Mouse (Mus musculus) stomach, embryonic 15.5 days (tissue): Measurements from ENCODE around the gene Mapkap1. TPM values are rescaled to one million over a fixed set of nuclear protein-coding genes. Genes with fewer than 3 reads are reported as not detected.
A peak's percentile ranks its signal among the peaks of the same experiment; 100 is the strongest.

Experiments
- ATAC-seq: fragments of 200-750 bp; cut with Nextera tagmentation; 2 replicates; pipeline ENCODE4 v1.8.0; 2017; ENCODE audit warnings: low read depth, moderate number of reproducible peaks, moderate TSS enrichment; ENCODE audit not compliant: insufficient read depth, low FRiP score
- H3K27ac ChIP-seq: fragments of 300-500 bp; sonication (generic); 2 replicates; pipeline ENCODE4 v1.5.1; 2015; ENCODE audit warnings: mild to moderate bottlenecking, inconsistent platforms
- H3K27me3 ChIP-seq: fragments of 300-500 bp; sonication (generic); replicated peaks from 2 replicates; pipeline ENCODE4 v1.6.1; 2015; ENCODE audit warnings: inconsistent platforms
- H3K36me3 ChIP-seq: fragments of 300-500 bp; sonication (generic); 2 replicates; pipeline ENCODE4 v1.6.1; 2015; ENCODE audit warnings: inconsistent platforms
- H3K4me1 ChIP-seq: fragments of 300-500 bp; sonication (generic); 2 replicates; pipeline ENCODE4 v1.6.1; 2015; ENCODE audit warnings: inconsistent platforms
- H3K4me2 ChIP-seq: fragments of 300-500 bp; sonication (generic); 2 replicates; pipeline ENCODE4 v1.6.1; 2015; ENCODE audit warnings: mild to moderate bottlenecking, inconsistent platforms
- H3K4me3 ChIP-seq: fragments of 300-500 bp; sonication (generic); replicated peaks from 2 replicates; pipeline ENCODE4 v1.5.1; 2015; ENCODE audit warnings: inconsistent platforms
- H3K9ac ChIP-seq: fragments of 300-500 bp; sonication (generic); 2 replicates; pipeline ENCODE4 v1.6.1; 2015; ENCODE audit warnings: inconsistent platforms
- H3K9me3 ChIP-seq: fragments of 300-500 bp; sonication (generic); 2 replicates; pipeline ENCODE4 v1.6.1; 2016; ENCODE audit warnings: inconsistent platforms
- WGBS: fragments of 180-500 bp; shearing (Covaris S2); methylation state at CpG from one replicate; pipeline ENCODE4 v1.1.7; 2015; 5-methylcytosine and 5-hydroxymethylcytosine counted together
- polyA plus RNA-seq: library from polyadenylated mRNA; unstranded; fragments of >200 nt; fragmentation: Nextera tagmentation; extraction: Ambion mirVana; gene quantifications from 2 replicates; pipeline ENCODE4 v1.2.1, GENCODE M21; 2015

Gene Mapkap1
- polyA plus RNA-seq, 1 experiment from 2014 or later: 89.9 TPM

- H3K4me3 ChIP-seq: peak overlapping the region; percentile 44
- peak overlapping the region; percentile 4; the same call in 1 of the 2 replicates for H3K9ac ChIP-seq
- H3K4me1 ChIP-seq: 0 out of 2 replicates have a peak, but pooled peaks cover 10% of the 10 kb centered on the region
- no peaks in the 10 kb centered on the region for H3K36me3 ChIP-seq
- 13% methylated on average over 21 of the region's 21 CpGs for WGBS
- no peak overlapping the region for H3K27ac ChIP-seq
- H3K9me3 ChIP-seq: no peaks in the 10 kb centered on the region
- no peaks in the 10 kb centered on the region for H3K27me3 ChIP-seq
- peak overlapping the region; percentile 74 for H3K4me2 ChIP-seq
- peak; percentile 94 for ATAC-seq
Observed at GRCm38 (mm10) chr2:34645851-34646540, 239.4 kb downstream of the Mapkap1 start.

GRCm38 (mm10) chr2:34646541-34646865 is 239.9 kb downstream of the Mapkap1 start:
- Histone ChIP-seq H3K4me3 (peak overlapping the region; percentile 44), H3K9ac (no peak overlapping the region), H3K27me3 (no peaks in the 10 kb centered on the region), H3K9me3 (no peaks in the 10 kb centered on the region), H3K4me2 (peak overlapping the region; percentile 74), H3K4me1 (0 out of 2 replicates have a peak, but pooled peaks cover 10% of the 10 kb centered on the region), H3K27ac (no peak overlapping the region), H3K36me3 (no peaks in the 10 kb centered on the region)
- ATAC-seq: no peak
- WGBS: 13% methylated on average over 5 of the region's 5 CpGs

- Histone ChIP-seq H3K36me3 (no peaks in the 10 kb centered on the region), H3K4me3 (no peak overlapping the region), H3K4me1 (0 out of 2 replicates have a peak, but pooled peaks cover 10% of the 10 kb centered on the region), H3K9me3 (no peaks in the 10 kb centered on the region), H3K9ac (no peak overlapping the region), H3K27me3 (no peaks in the 10 kb centered on the region), H3K4me2 (no peak overlapping the region), H3K27ac (no peak overlapping the region)
- WGBS: 76% methylated on average over 11 of the region's 11 CpGs
- ATAC-seq: no peak
Observed at GRCm38 (mm10) chr2:34647410-34647809, 240.8 kb downstream of the Mapkap1 start.

- Histone ChIP-seq H3K27ac (no peak overlapping the region), H3K9ac (no peak overlapping the region), H3K4me3 (no peak overlapping the region), H3K36me3 (no peaks in the 10 kb centered on the region), H3K27me3 (no peaks in the 10 kb centered on the region), H3K4me2 (no peak overlapping the region), H3K4me1 (peaks cover 16% of the 10 kb centered on the region), H3K9me3 (no peaks in the 10 kb centered on the region)
- no peak for ATAC-seq
- 55% methylated on average over 10 of the region's 10 CpGs for WGBS
Observed at GRCm38 (mm10) chr2:34667820-34668219, 261.2 kb downstream of the Mapkap1 start.

- Histone ChIP-seq H3K27ac (no peak overlapping the region), H3K9me3 (no peaks in the 10 kb centered on the region), H3K4me3 (no peak overlapping the region), H3K36me3 (no peaks in the 10 kb centered on the region), H3K4me1 (peaks cover 16% of the 10 kb centered on the region), H3K27me3 (no peaks in the 10 kb centered on the region), H3K4me2 (peak overlapping the region; percentile 1; the same call in 1 of the 2 replicates), H3K9ac (no peak overlapping the region)
- peak; percentile 13; the same call in 1 of the 2 replicates for ATAC-seq
- WGBS: 30% methylated on average over 16 of the region's 17 CpGs
Observed at GRCm38 (mm10) chr2:34668440-34669191, 262.0 kb downstream of the Mapkap1 start.

DNA sequence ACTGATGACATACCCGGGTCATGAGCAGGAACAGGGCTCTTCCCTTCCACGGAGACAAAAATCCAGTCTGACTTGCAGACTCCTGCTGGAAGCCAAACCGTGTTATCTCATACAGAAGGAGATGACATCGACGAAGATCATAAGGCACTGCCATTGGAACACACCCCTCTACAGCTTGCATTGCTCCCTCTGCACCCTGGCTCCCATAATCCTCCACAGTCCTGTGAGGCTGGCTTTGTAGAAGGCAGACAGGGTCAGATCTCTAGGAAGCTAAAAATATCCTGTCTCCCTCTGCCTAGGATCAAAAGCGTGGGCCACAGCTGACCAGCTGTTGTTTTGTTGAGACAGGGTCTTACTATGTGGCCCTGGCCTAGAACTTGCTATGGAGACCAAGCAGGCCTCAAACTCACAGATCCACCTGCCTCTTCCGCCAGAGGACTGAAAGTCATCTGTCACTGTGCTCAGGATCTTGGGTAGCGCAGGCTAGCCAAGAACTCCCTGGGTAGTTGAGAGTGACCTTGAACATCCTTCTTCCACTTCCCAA is 262.7 kb downstream of the Mapkap1 start:
- Histone ChIP-seq H3K4me2 (no peak overlapping the region), H3K4me3 (no peak overlapping the region), H3K27ac (no peak overlapping the region), H3K4me1 (peaks cover 16% of the 10 kb centered on the region), H3K9ac (no peak overlapping the region), H3K36me3 (no peaks in the 10 kb centered on the region), H3K9me3 (no peaks in the 10 kb centered on the region), H3K27me3 (no peaks in the 10 kb centered on the region)
- ATAC-seq: no peak
- 44% methylated on average over 8 of the region's 8 CpGs for WGBS

DNA sequence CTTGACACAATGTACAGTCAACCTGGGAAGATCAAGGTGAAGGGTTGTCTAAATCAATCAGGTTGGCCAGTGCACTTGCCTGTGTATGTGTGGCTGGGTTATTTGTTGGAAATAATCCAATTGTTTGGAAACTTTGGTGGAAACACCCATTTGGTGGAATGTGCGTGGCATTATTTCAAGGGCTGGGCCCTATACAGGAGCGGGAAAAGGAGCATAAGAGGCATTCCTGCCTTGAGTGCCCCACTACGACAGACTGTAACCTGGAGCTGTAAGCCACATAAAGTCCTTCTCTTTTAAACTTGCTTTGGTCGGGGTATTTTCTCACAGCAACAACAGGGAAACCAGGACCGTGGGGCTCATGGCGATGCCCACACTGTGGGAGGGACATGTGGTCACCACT is 263.9 kb downstream of the Mapkap1 start:
- no peak overlapping the region for H3K9ac ChIP-seq
- 75% methylated on average over 6 of the region's 6 CpGs for WGBS
- no peak for ATAC-seq

GRCm38 (mm10) chr2:34671385-34672026 is 264.9 kb downstream of the Mapkap1 start:
- peak overlapping the region; percentile 54 for H3K4me3 ChIP-seq
- peaks cover 16% of the 10 kb centered on the region for H3K4me1 ChIP-seq
- H3K9ac ChIP-seq: peak overlapping the region; percentile 47; the same call in 1 of the 2 replicates
- H3K27ac ChIP-seq: no peak overlapping the region
- H3K27me3 ChIP-seq: no peaks in the 10 kb centered on the region
- H3K36me3 ChIP-seq: 0 out of 2 replicates have a peak, but pooled peaks cover 4% of the 10 kb centered on the region
- no peaks in the 10 kb centered on the region for H3K9me3 ChIP-seq
- 14% methylated on average over 31 of the region's 31 CpGs for WGBS
- 0 out of 2 replicates have a peak, but pooled peaks have one; percentile 23 for ATAC-seq
- peak overlapping the region; percentile 90 for H3K4me2 ChIP-seq

More for the DNA sequence above, 263.9 kb downstream of the Mapkap1 start:
- Histone ChIP-seq H3K4me2 (no peak overlapping the region), H3K27me3 (no peaks in the 10 kb centered on the region), H3K27ac (no peak overlapping the region), H3K4me1 (peaks cover 16% of the 10 kb centered on the region), H3K36me3 (0 out of 2 replicates have a peak, but pooled peaks cover 4% of the 10 kb centered on the region), H3K4me3 (no peak overlapping the region), H3K9me3 (no peaks in the 10 kb centered on the region)

GRCm38 (mm10) chr2:34673846-34674245 is 267.3 kb downstream of the Mapkap1 start:
- H3K4me1 ChIP-seq: peaks cover 10% of the 10 kb centered on the region
- H3K36me3 ChIP-seq: peaks cover 23% of the 10 kb centered on the region
- 83% methylated on average over 11 of the region's 11 CpGs for WGBS
- no peak overlapping the region for H3K4me2 ChIP-seq
- no peaks in the 10 kb centered on the region for H3K27me3 ChIP-seq
- no peak for ATAC-seq
- H3K4me3 ChIP-seq: no peak overlapping the region
- no peak overlapping the region for H3K27ac ChIP-seq
- H3K9me3 ChIP-seq: no peaks in the 10 kb centered on the region
- no peak overlapping the region for H3K9ac ChIP-seq
